Mouse (Mus musculus) ES-E14 (cell line): ENCODE data around the gene Pax6.

Experiments
- MAFK ChIP-seq: IDR thresholded peaks from 2 replicates; pipeline ENCODE4 v1.6.1; 2014; ENCODE audit warnings: mild to moderate bottlenecking, low read depth, low read length, inconsistent platforms; ENCODE audit not compliant: insufficient read depth
- ZNF384 ChIP-seq: IDR thresholded peaks from 2 replicates; pipeline ENCODE4 v1.6.1; 2012; ENCODE audit warnings: low read depth, low read length, inconsistent platforms

- no peak for TF ChIP-seq MAFK
- TF ChIP-seq ZNF384: no peak
Observed at GRCm38 (mm10) chr2:105689771-105690639, 21.3 kb downstream of the Pax6 start.
